ENCODE assay signal across 8 mouse cellular contexts in genomic region chr13:109117210-109117791, GRCm38 (mm10).
DNase-seq lines count a peak whose midpoint lies in the region; ATAC-seq and TF ChIP-seq lines count a peak whose summit lies in the region.

No protein-coding gene starts in this region.

- H3K27me3 ChIP-seq in embryonic facial prominence, embryonic 11.5 days (ENCODE audit: control insufficient read depth, insufficient read depth, low read length): peaks cover 7% of the 10 kb centered on the region; the same call in 1 of the 2 replicates
- H3K27me3 ChIP-seq in midbrain, embryonic 13.5 days: 0 out of 2 replicates have a peak, but pooled peaks cover 8% of the 10 kb centered on the region

- no peaks in the 10 kb centered on the region for H3K36me3 ChIP-seq in embryonic facial prominence, embryonic 11.5 days (replicated peaks; ENCODE audit: control insufficient read depth, insufficient read depth, low read depth, low read length)
- H3K36me3 ChIP-seq in midbrain, embryonic 13.5 days: no peaks in the 10 kb centered on the region

- peak overlapping the region; percentile 95 for H3K4me2 ChIP-seq in embryonic facial prominence, embryonic 11.5 days (ENCODE audit: low read depth, low read length)
- peak overlapping the region; percentile 92 for H3K4me2 ChIP-seq in midbrain, embryonic 13.5 days (replicated peaks)

- ATAC-seq in embryonic facial prominence, embryonic 11.5 days (replicated peaks; ENCODE audit: insufficient number of reproducible peaks, low FRiP score, low TSS enrichment, low read depth): peak; percentile 45; the same call in 1 of the 2 replicates
- ATAC-seq in midbrain, embryonic 13.5 days: peak; percentile 64

- no peak overlapping the region for H3K9ac ChIP-seq in embryonic facial prominence, embryonic 11.5 days (replicated peaks; ENCODE audit: low read length)
- peak overlapping the region; percentile 79 for H3K9ac ChIP-seq in midbrain, embryonic 13.5 days (replicated peaks)

- DNase-seq in layer of hippocampus, adult 11-12 months (ENCODE audit: low spot score): peak; percentile 12
- no peak for DNase-seq in layer of hippocampus, adult 9-10 months (ENCODE audit: low spot score)
- no peak for DNase-seq in embryonic facial prominence, embryonic 11.5 days (ENCODE audit: low spot score)
- DNase-seq in hindlimb bud, embryonic 11.5 days (ENCODE audit: extremely low spot score, low read depth, low spot score): peak; percentile 3
- no peak for DNase-seq in gastrocnemius, postnatal 36 days
- DNase-seq in testis, postnatal 14 days (ENCODE audit: low spot score): no peak
- no peak for DNase-seq in lung, adult 2 months

- TF ChIP-seq CTCF in lung, adult 2 months (IDR thresholded peaks at IDR 0.05; ENCODE audit: insufficient read depth, low read length): no peak

- intact Hi-C loops in gastrocnemius, postnatal 36 days (cut with DNase I): no loop called here

- H3K27ac ChIP-seq in embryonic facial prominence, embryonic 11.5 days (replicated peaks; ENCODE audit: low read depth, low read length): no peak overlapping the region
- no peak overlapping the region for H3K27ac ChIP-seq in midbrain, embryonic 13.5 days

- 8% methylated on average over 14 of the region's 14 CpGs for WGBS in embryonic facial prominence, embryonic 11.5 days
- 9% methylated on average over 14 of the region's 14 CpGs for WGBS in midbrain, embryonic 13.5 days
- 14% methylated on average over 14 of the region's 14 CpGs for WGBS in lung, adult 2 months

- TF ChIP-seq POLR2A in lung, adult 2 months (IDR thresholded peaks at IDR 0.05; ENCODE audit: borderline replicate concordance, extremely low read depth, low read depth, low read length): no peak

- no peak overlapping the region; the same call in 1 of the 2 replicates for H3K4me3 ChIP-seq in embryonic facial prominence, embryonic 11.5 days (ENCODE audit: low read depth, low read length)
- peak overlapping the region; percentile 70 for H3K4me3 ChIP-seq in midbrain, embryonic 13.5 days (replicated peaks)
- H3K4me3 ChIP-seq in lung, adult 2 months (replicated peaks; ENCODE audit: extremely low read depth, low read depth, low read length): no peak overlapping the region

- no peaks in the 10 kb centered on the region for H3K9me3 ChIP-seq in embryonic facial prominence, embryonic 11.5 days (replicated peaks; ENCODE audit: control insufficient read depth, low read length)
- no peaks in the 10 kb centered on the region for H3K9me3 ChIP-seq in midbrain, embryonic 13.5 days

- H3K4me1 ChIP-seq in embryonic facial prominence, embryonic 11.5 days (ENCODE audit: control insufficient read depth, insufficient read depth, low read length): peaks cover 6% of the 10 kb centered on the region; the same call in 1 of the 2 replicates
- H3K4me1 ChIP-seq in midbrain, embryonic 13.5 days (replicated peaks): peaks cover 14% of the 10 kb centered on the region
- H3K4me1 ChIP-seq in lung, adult 2 months (ENCODE audit: control insufficient read depth, insufficient read depth, low read length): no peaks in the 10 kb centered on the region

Comparison
In these comparisons a context has a peak if more than half of its experiments do, and no peak if none do; other contexts are left out.
1. DNase-seq: peak in layer of hippocampus, adult 11-12 months (single experiment) and hindlimb bud, embryonic 11.5 days (single experiment); none in layer of hippocampus, adult 9-10 months (single experiment), embryonic facial prominence, embryonic 11.5 days (single experiment), gastrocnemius, postnatal 36 days (0 of 2), testis, postnatal 14 days (single experiment) and lung, adult 2 months (single experiment).